Mouse (Mus musculus) intestine, embryonic 14.5 days (tissue): Measurements from ENCODE around the gene Daw1. TPM values are rescaled to one million over a fixed set of nuclear protein-coding genes. Genes with fewer than 3 reads are reported as not detected.

ENCODE experiments used
- ATAC-seq: fragments of 200-750 bp; cut with Nextera tagmentation; replicated peaks from 2 replicates; pipeline ENCODE4 v1.8.0; 2017; ENCODE audit warnings: low read depth, moderate number of reproducible peaks, moderate TSS enrichment, moderate library complexity; ENCODE audit not compliant: low FRiP score, low TSS enrichment
- DNase-seq: peaks from one replicate; pipeline ENCODE4 v3.0.0-alpha.2; 2018; ENCODE audit warnings: low spot score
- H3K27ac ChIP-seq: fragments of 300-500 bp; sonication (generic); 2 replicates; pipeline ENCODE4 v1.5.1; 2014; ENCODE audit warnings: low read depth, mild to moderate bottlenecking, control low read depth
- H3K27me3 ChIP-seq: fragments of 300-500 bp; sonication (generic); replicated peaks from 2 replicates; pipeline ENCODE4 v1.6.1; 2014; ENCODE audit warnings: low read length, control low read depth; ENCODE audit not compliant: control insufficient read depth, insufficient read depth
- H3K36me3 ChIP-seq: fragments of 300-500 bp; sonication (generic); 2 replicates; pipeline ENCODE4 v1.6.1; 2014; ENCODE audit warnings: low read length, control low read depth; ENCODE audit not compliant: control insufficient read depth, insufficient read depth
- H3K4me1 ChIP-seq: fragments of 300-500 bp; sonication (generic); replicated peaks from 2 replicates; pipeline ENCODE4 v1.6.1; 2014; ENCODE audit warnings: low read length, control low read depth, mixed read lengths; ENCODE audit not compliant: control insufficient read depth, insufficient read depth
- H3K4me2 ChIP-seq: fragments of 300-500 bp; sonication (generic); 2 replicates; pipeline ENCODE4 v1.6.1; 2014; ENCODE audit warnings: low read length
- H3K4me3 ChIP-seq: fragments of 300-500 bp; sonication (generic); 2 replicates; pipeline ENCODE4 v1.5.1; 2014; ENCODE audit warnings: low read depth, low read length, control low read depth, mixed read lengths
- H3K9ac ChIP-seq: fragments of 300-500 bp; sonication (generic); 2 replicates; pipeline ENCODE4 v1.6.1; 2014; ENCODE audit warnings: mild to moderate bottlenecking, low read length
- H3K9me3 ChIP-seq: fragments of 300-500 bp; sonication (generic); 2 replicates; pipeline ENCODE4 v1.6.1; 2016; ENCODE audit warnings: low read length, control low read depth; ENCODE audit not compliant: control insufficient read depth
- WGBS: fragments of 180-500 bp; shearing (Covaris S2); extraction: QIAGEN DNeasy Blood & Tissue Kit; methylation state at CpG from one replicate; pipeline ENCODE4 v1.1.7; 2014; 5-methylcytosine and 5-hydroxymethylcytosine counted together
- polyA plus RNA-seq: library from polyadenylated mRNA; unstranded; fragments of >200 nt; fragmentation: Nextera tagmentation; extraction: Ambion mirVana; gene quantifications from 2 replicates; pipeline ENCODE4 v1.2.1, GENCODE M21; 2014

The Daw1 gene
- polyA plus RNA-seq, 1 experiment from 2014 or later = 0.22 TPM

DNA sequence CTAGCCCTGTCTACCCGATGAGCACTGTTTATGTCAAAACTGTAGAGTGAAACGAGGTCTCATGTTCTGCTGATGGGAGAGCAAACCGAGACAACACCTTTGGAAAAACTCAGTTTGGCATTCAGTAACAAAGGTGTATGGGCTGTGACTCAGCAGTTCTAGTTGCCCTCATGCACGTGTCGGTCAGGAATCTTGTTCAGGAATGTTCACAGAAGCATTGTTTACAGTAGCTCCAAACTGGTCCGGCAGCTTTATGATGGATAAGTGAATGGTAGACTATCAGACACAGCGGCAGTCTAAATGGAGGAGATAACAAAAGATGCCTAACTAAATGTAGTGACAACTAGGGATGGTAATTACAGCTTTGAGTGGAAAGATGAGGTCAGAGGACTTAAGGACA lies 23.7 kb upstream of the Daw1 start:
- no peaks in the 10 kb centered on the region for H3K4me1 ChIP-seq
- no peak for DNase-seq
- H3K4me3 ChIP-seq = no peak overlapping the region
- H3K9me3 ChIP-seq = no peaks in the 10 kb centered on the region
- peak; percentile 70 for ATAC-seq
- no peak overlapping the region for H3K4me2 ChIP-seq
- H3K27me3 ChIP-seq = no peaks in the 10 kb centered on the region
- no peak overlapping the region for H3K9ac ChIP-seq
- no peaks in the 10 kb centered on the region for H3K36me3 ChIP-seq
- WGBS = 33% methylated on average over 7 of the region's 7 CpGs
- no peak overlapping the region for H3K27ac ChIP-seq

DNA sequence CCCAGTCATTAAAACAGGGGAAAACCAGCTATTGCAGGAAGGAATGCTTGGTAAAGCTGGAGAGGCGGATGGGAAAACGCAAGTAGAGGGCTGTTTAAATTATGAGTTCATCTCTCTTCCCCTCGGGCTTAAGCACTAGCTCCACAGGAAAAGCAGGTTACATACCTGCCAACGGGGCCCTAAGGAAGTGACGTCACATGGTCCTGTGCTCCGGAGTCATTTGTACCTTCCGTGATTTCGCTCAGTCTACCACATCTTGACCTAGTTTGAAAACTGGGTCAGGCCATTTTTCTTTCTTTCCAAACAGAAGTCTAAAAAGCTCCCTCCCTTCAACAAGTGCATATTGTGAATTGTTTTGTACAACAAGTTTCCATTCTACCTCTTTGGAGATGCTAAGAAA lies 21.7 kb upstream of the Daw1 start:
- ATAC-seq = no peak
- WGBS = 82% methylated on average over 8 of the region's 8 CpGs
- no peak overlapping the region for H3K9ac ChIP-seq

DNA sequence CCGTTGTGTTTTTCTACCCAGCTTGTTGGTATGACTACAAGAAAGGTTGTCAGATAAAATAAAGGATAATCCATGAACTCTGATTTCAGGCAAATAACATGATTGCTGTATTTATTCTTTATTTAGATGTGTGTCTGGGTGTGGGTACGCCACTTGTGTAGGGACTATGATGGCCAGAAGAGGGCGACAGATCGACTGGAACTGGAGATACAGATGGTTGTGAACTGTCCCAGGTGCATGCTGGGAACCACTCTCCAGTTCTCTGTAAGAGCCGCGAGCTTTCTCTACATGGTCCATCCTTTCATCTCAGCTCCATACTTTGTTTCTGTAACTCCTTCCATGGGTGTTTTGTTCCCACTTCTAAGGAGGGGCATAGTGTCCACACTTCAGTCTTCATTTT lies 20.8 kb upstream of the Daw1 start:
- H3K4me2 ChIP-seq = no peak overlapping the region
- DNase-seq = no peak
- whole genome bisulfite sequencing = 85% methylated on average over 6 of the region's 6 CpGs
- no peak for ATAC-seq
- no peak overlapping the region for H3K27ac ChIP-seq
- H3K4me3 ChIP-seq = no peak overlapping the region
- H3K9ac ChIP-seq = no peak overlapping the region
- H3K4me1 ChIP-seq = no peaks in the 10 kb centered on the region
- no peaks in the 10 kb centered on the region for H3K36me3 ChIP-seq
- H3K9me3 ChIP-seq = no peaks in the 10 kb centered on the region
- H3K27me3 ChIP-seq = no peaks in the 10 kb centered on the region

More for the DNA sequence above, 21.7 kb upstream of the Daw1 start:
- Histone ChIP-seq H3K4me1 (no peaks in the 10 kb centered on the region), H3K4me2 (no peak overlapping the region), H3K27ac (no peak overlapping the region), H3K27me3 (no peaks in the 10 kb centered on the region), H3K4me3 (no peak overlapping the region), H3K36me3 (no peaks in the 10 kb centered on the region), H3K9me3 (no peaks in the 10 kb centered on the region)
- DNase-seq = no peak

DNA sequence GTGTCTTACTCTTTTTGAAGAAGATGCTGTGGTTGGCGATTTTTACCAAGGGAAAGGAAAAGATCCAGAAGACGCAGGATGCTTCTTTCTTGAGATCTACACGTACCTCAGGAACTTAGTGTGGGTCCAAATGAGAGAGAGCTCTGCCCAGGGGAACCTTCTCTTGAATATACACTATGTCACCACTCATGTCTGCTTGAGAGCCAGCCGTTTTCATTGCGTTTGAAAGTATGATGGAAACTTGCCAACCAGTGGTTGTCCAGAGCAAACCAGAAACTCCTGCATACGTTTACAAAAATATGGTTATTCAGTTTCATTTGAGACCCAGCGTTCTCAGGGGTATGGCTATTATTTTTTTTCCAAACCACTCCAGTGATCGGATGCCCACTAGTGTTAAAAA lies 18.0 kb upstream of the Daw1 start:
- no peaks in the 10 kb centered on the region for H3K9me3 ChIP-seq

DNA sequence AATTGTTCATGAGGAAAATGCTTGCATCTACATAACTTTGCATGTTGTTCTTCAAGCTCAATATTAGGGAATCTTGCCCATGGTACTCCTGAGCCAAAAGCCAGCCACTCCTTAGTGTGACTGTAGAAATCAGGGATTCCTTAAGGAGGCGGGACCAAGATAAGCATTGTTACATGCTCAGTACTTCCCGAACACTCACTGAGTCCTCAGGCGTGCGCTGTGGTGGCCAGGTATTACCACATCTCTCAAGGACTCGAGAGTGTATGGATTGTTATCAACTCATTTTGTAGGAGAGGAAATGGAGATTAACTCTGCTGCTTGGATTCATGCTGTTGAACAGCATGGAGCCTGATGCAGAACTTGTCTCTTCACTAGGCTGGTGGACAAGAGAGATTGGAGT lies 17.5 kb upstream of the Daw1 start:
- DNase-seq (no peak), ATAC-seq (no peak)

More for the DNA sequence above, 18.0 kb upstream of the Daw1 start:
- Histone ChIP-seq H3K4me3 (no peak overlapping the region), H3K4me2 (no peak overlapping the region), H3K36me3 (no peaks in the 10 kb centered on the region), H3K4me1 (no peaks in the 10 kb centered on the region), H3K9ac (no peak overlapping the region), H3K27ac (no peak overlapping the region), H3K27me3 (no peaks in the 10 kb centered on the region)
- 82% methylated on average over 8 of the region's 8 CpGs for WGBS
- DNase-seq = no peak
- ATAC-seq = no peak

DNA sequence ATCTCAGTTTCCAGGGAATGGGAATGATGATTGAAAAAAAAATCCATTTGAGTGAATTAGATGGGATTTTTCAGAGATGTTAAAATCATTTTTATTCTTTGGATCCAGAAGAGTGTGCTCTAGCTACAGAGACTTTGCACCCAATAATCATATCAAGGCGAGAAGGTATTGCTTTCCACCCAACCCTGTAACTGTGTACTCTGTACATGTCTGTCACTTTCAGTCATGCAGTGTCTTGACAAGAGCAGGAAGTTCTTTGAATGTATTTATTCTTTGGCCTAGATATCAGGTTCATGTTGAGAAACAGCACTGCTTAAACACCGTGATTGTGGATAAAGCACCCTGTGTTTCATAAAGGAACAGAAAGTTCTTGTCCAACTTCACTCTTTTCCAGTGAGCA lies 13.0 kb upstream of the Daw1 start:
- Histone ChIP-seq H3K27me3 (no peaks in the 10 kb centered on the region), H3K27ac (no peak overlapping the region), H3K4me3 (no peak overlapping the region), H3K4me1 (no peaks in the 10 kb centered on the region), H3K9ac (no peak overlapping the region), H3K4me2 (no peak overlapping the region), H3K36me3 (no peaks in the 10 kb centered on the region), H3K9me3 (no peaks in the 10 kb centered on the region)
- no peak; the same call in 1 of the 2 replicates for ATAC-seq
- no peak for DNase-seq
- WGBS = 86% methylated on average over 2 of the region's 2 CpGs

More for the DNA sequence above, 17.5 kb upstream of the Daw1 start:
- Histone ChIP-seq H3K9me3 (no peaks in the 10 kb centered on the region), H3K36me3 (no peaks in the 10 kb centered on the region), H3K9ac (no peak overlapping the region), H3K4me3 (no peak overlapping the region), H3K4me2 (no peak overlapping the region), H3K27me3 (no peaks in the 10 kb centered on the region), H3K4me1 (no peaks in the 10 kb centered on the region), H3K27ac (no peak overlapping the region)
- 79% methylated on average over 5 of the region's 5 CpGs for WGBS

DNA sequence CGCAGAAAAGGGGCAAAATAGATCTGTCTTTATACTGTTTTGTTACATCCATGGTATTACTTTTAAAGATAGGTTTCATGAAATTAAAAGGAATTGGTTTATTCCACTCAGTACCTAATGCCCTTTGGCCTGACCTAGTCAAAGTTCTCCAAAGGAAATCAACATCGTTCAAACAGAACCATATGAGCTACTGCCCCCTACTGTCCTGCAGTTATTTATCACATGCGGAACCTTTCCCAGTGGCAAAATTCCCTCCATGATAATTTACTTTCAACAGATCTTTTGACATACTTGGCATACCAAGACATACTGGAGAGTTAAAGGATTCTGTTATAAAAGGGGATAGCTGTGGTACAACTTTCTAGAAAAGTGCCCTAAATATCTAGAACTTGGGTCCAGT lies 9.3 kb upstream of the Daw1 start:
- no peak for DNase-seq
- no peak for ATAC-seq
- no peak overlapping the region for H3K4me2 ChIP-seq
- no peak overlapping the region for H3K4me3 ChIP-seq
- no peak overlapping the region for H3K9ac ChIP-seq
- H3K36me3 ChIP-seq = no peaks in the 10 kb centered on the region
- H3K27ac ChIP-seq = no peak overlapping the region
- H3K27me3 ChIP-seq = no peaks in the 10 kb centered on the region
- no peaks in the 10 kb centered on the region for H3K9me3 ChIP-seq
- no peaks in the 10 kb centered on the region for H3K4me1 ChIP-seq
- 66% methylated on average over 3 of the region's 3 CpGs for WGBS

DNA sequence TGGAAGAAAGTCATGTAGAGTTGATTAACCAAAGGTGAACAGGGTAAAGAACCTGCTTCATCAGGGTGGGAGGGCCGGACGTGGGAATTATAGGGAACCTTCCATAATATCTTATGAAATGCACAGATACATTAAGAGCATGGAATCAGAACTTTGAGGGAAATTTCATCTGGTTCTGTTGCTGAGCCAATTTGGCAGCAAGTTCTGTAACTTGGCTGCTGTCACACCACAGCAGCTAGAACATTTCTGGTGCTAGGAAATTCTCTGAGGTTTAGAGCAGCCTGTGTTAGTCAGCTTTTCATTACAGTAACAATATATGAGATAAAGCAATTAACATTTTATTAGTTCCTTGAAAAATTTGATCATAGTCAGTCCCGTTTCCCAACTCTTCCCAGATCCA lies 6.6 kb upstream of the Daw1 start:
- no peaks in the 10 kb centered on the region for H3K36me3 ChIP-seq
- no peak overlapping the region for H3K4me2 ChIP-seq
- H3K4me3 ChIP-seq = no peak overlapping the region
- no peaks in the 10 kb centered on the region for H3K4me1 ChIP-seq
- ATAC-seq = no peak
- H3K27ac ChIP-seq = no peak overlapping the region
- H3K27me3 ChIP-seq = no peaks in the 10 kb centered on the region
- WGBS = 89% methylated on average over 3 of the region's 3 CpGs
- H3K9ac ChIP-seq = no peak overlapping the region
- H3K9me3 ChIP-seq = no peaks in the 10 kb centered on the region
- no peak for DNase-seq

DNA sequence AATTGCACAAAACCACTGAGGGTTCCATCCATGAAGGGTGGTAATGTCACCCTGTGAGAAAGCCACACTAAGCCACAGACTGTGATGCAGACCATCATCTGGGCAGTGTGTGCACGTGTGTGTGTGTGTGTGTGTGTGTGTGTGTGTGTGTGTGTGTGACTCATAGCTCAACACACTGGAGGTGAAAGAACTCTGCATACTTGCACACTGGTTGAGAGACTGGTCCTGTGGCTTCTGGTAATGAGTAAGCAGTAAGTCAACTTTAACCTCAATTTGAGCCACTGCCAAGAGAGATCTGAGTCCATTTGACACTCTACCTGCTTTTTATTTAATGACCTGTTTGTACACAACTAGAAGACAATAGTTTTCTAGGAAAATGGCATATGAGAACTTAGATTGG lies 2.7 kb upstream of the Daw1 start:
- ATAC-seq (no peak), DNase-seq (no peak)
- Histone ChIP-seq H3K9ac (no peak overlapping the region), H3K4me2 (no peak overlapping the region), H3K4me1 (no peaks in the 10 kb centered on the region), H3K36me3 (no peaks in the 10 kb centered on the region), H3K27ac (no peak overlapping the region), H3K9me3 (no peaks in the 10 kb centered on the region), H3K4me3 (no peak overlapping the region), H3K27me3 (no peaks in the 10 kb centered on the region)
- WGBS = 44% methylated on average over 1 of the region's 1 CpGs
